Mouse (Mus musculus): Measurements from ENCODE around the gene Pygo2. TPM values are rescaled to one million over a fixed set of nuclear protein-coding genes. Genes with fewer than 3 reads are reported as not detected.

Gene Pygo2
- total RNA-seq, 2 experiments from 2014 or later: 9.5 to 10.1 TPM

DNA sequence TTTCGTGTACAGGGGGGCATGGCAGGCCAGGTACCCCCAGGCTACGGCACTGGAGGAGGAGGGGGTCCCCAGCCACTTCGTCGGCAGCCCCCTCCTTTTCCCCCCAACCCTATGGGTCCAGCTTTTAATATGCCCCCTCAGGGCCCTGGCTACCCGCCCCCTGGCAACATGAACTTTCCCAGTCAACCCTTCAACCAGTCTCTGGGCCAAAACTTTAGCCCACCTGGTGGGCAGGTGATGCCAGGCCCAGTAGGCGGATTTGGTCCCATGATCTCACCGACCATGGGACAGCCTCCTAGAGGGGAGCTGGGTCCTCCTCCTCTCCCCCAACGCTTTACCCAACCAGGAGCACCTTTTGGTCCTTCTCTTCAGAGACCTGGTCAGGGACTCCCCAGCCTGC, 2.6 kb downstream of the Pygo2 start:
- DNase-seq: peak; percentile 25
- Histone ChIP-seq H3K27ac (no peak overlapping the region), H3K4me3 (no peak overlapping the region)
- intact Hi-C loops (cut with DNase I): no loop called here
- no peak for TF ChIP-seq CTCF (IDR thresholded peaks at IDR 0.05)

DNA sequence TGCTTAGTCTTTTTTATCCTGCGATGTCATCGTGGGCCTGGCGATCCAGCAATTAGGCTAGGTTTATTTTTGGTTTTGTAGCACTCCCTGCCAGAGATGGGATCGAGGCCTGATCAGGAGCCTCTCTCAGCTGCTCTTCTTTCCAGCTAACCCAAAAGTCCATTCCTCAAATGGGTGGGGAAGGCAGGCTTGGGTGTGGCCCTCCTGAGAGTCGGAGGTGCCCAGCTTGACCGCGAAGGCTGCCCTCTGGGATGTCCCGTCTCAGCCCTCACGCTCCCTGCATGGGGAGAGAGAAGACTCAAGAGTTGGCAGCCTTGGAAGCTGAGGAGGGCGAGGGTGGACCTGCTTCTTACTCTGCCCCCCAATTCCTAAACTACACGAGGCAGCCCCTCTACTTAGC, 4.5 kb downstream of the Pygo2 start:
- TF ChIP-seq CTCF (IDR thresholded peaks at IDR 0.05): no peak
- Histone ChIP-seq H3K27ac (peak overlapping the region; percentile 98), H3K4me3 (no peak overlapping the region)
- intact Hi-C loops (cut with DNase I): no loop called here
- peak; percentile 30 for DNase-seq

DNA sequence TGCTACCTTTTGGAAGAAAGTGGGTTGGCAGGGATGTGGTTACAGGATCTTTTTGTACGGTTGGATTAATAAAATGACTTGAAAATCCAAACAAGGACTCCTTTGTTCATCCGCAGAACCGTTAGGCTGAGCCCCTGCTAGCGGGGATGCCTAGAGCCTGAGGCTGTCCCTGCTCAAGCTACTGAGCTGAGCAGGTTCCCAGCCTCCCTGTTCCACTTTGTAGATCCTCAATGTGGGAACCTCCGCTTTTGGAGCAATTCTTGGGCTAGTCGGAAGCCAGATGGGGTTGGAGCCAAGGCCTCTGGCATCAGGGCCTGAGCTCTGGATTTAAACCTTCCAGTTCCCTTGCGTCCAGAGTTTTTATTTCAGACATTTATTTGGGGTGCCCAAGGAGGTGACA, 5.0 kb downstream of the Pygo2 start:
- H3K4me3 ChIP-seq: no peak overlapping the region
- no peak for TF ChIP-seq CTCF (IDR thresholded peaks at IDR 0.05)
- intact Hi-C loops (cut with DNase I): no loop called here
- DNase-seq: peak; percentile 53
- peak overlapping the region; percentile 98 for H3K27ac ChIP-seq

- TF ChIP-seq CTCF (IDR thresholded peaks at IDR 0.05): no peak
Measured at GRCm38 (mm10) chr3:89436176-89437113, 6.4 kb downstream of the Pygo2 start, which contains the start of gene Pbxip1. TSS of gene Pbxip1 (plus strand) at chr3:89436706.

GRCm38 (mm10) chr3:89437269-89437668, 7.3 kb downstream of the Pygo2 start:
- no peak for TF ChIP-seq CTCF (IDR thresholded peaks at IDR 0.05)
- peak; percentile 54 for DNase-seq
- intact Hi-C loops (cut with DNase I): no loop called here
- H3K27ac ChIP-seq: peak overlapping the region; percentile 98
- H3K4me3 ChIP-seq: peak overlapping the region; percentile 80

More at GRCm38 (mm10) chr3:89436176-89437113, 6.4 kb downstream of the Pygo2 start, which contains the start of gene Pbxip1:
- Histone ChIP-seq H3K4me3 (peak within 1 kb of the TSS; percentile 80), H3K27ac (peak within 1 kb of the TSS; percentile 98)
- intact Hi-C loops (cut with DNase I): no loop called here
- peak; percentile 87 for DNase-seq

DNA sequence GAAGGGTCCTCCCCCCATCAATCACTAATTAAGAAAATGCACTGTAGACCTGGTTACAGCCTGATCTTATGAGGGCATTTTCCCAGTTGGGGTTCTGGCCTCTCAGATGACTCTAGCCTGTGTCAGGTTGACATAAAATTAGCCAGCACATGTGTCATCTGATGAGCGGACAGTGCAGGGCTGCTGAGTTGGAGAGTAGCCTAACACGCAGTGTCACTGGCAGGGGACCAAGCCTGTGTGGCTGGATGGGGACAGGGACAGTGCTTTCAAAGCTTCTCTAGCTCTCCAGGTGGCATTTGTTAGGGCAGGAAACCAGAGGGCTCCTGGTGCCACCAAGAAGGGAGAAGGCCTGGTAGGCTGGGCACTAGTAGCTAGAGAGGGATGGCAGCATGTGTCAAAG, 10.7 kb downstream of the Pygo2 start:
- Histone ChIP-seq H3K27ac (peak overlapping the region; percentile 98), H3K4me3 (peak overlapping the region; percentile 80)
- peak; percentile 91 for DNase-seq
- no peak for TF ChIP-seq CTCF (IDR thresholded peaks at IDR 0.05)
- intact Hi-C loops (cut with DNase I): no loop called here

GRCm38 (mm10) chr3:89448720-89449537, 18.9 kb downstream of the Pygo2 start:
- DNase-seq: peak; percentile 82
- Histone ChIP-seq H3K27ac (peak overlapping the region; percentile 63), H3K4me3 (no peak overlapping the region)
- no peak for TF ChIP-seq CTCF (IDR thresholded peaks at IDR 0.05)
- intact Hi-C loops (cut with DNase I): no loop called here

- Histone ChIP-seq H3K27ac (peak overlapping the region; percentile 63; the same call in 1 of the 2 replicates), H3K4me3 (no peak overlapping the region)
- intact Hi-C loops (cut with DNase I): no loop called here
- TF ChIP-seq CTCF (IDR thresholded peaks at IDR 0.05): peak; percentile 86
- peak; percentile 78 for DNase-seq
Measured at GRCm38 (mm10) chr3:89449541-89449940, 19.5 kb downstream of the Pygo2 start.

DNA sequence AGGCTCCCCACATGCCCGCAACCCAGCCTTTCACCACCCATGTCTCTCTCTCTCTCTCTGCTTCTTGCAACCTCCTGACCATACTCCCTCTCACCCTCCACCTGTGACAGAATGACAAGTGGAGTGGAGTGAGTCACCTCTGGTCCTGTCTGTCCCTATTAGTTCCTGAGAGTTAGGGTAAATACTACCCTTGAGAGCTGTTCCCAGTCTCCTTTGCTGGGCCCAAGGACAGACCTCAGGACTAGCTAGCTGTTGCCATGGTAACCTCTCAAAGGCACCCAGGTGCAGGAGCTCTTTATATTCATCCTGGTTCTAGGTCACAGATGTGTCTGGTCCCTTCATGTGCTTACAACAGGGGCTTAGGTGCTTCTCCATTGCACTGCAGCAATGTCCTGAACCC, 21.9 kb downstream of the Pygo2 start:
- no peak overlapping the region for H3K27ac ChIP-seq
- intact Hi-C loops (cut with DNase I): loop anchor here (5.0 kb wide), 1 partner anchor 35 kb away; no protein-coding TSS in a partner anchor
- H3K4me3 ChIP-seq: no peak overlapping the region
- no peak for DNase-seq
- no peak for TF ChIP-seq CTCF (IDR thresholded peaks at IDR 0.05)

- Histone ChIP-seq H3K27ac (no peak within 1 kb of the TSS), H3K4me3 (no peak within 1 kb of the TSS)
- DNase-seq: no peak
- TF ChIP-seq CTCF (IDR thresholded peaks at IDR 0.05): no peak
- intact Hi-C loops (cut with DNase I): loop anchor here (5.0 kb wide), 1 partner anchor 33 kb away; no protein-coding TSS in a partner anchor
Measured at GRCm38 (mm10) chr3:89454401-89455177, 24.6 kb downstream of the Pygo2 start, which contains the start of gene Pmvk. TSS of gene Pmvk (plus strand) at chr3:89454541.

DNA sequence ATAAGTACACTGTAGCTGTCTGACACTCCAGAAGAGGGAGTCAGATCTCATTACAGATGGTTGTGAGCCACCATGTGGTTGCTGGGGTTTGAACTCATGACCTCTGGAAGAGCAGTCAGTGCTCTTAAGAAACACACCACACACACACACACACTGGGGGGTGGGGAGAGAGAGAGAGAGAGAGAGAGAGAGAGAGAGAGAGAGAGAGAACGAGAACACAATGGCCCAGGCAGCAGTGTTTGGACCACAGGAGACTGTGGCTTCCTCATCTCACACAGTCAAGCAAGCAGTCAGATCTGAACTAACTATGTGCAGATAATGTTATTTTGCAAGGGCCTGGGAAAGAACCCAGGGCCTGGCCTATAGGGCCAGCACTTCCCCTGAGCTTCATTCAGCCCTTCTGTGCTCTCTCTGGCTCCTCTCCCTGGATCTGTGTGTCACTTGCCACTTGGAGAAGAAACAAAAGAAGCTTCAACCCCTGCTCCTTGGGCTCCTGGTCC, 25.8 kb downstream of the Pygo2 start:
- Histone ChIP-seq H3K4me3 (no peak overlapping the region), H3K27ac (no peak overlapping the region)
- no peak for TF ChIP-seq CTCF (IDR thresholded peaks at IDR 0.05)
- no peak for DNase-seq
- intact Hi-C loops (cut with DNase I): no loop called here

All from gastrocnemius, adult 2 months (tissue).